Mouse (Mus musculus) midbrain, embryonic 14.5 days (tissue): ENCODE measurements at regions not wholly inside any gene's neighbourhood (a gene's known extent, or its start where the extent isn't known, plus 50 kb on each side); places are given as distances from the start of the nearest gene placed in this dataset.

Experiments used
- ATAC-seq: fragments of 200-750 bp; cut with Nextera tagmentation; 2 replicates; pipeline ENCODE4 v1.8.0; 2017; ENCODE audit warnings: moderate number of reproducible peaks, moderate library complexity; ENCODE audit not compliant: low FRiP score, low TSS enrichment
- DNase-seq: peaks from one replicate; pipeline ENCODE4 v3.0.0-alpha.2; 2015
- H3K27ac ChIP-seq: fragments of 300-500 bp; sonication (generic); replicated peaks from 2 replicates; pipeline ENCODE4 v1.5.1; 2014; ENCODE audit warnings: mild to moderate bottlenecking, low read depth, low read length, moderate library complexity
- H3K27me3 ChIP-seq: fragments of 300-500 bp; sonication (generic); 2 replicates; pipeline ENCODE4 v1.6.1; 2014; ENCODE audit warnings: low read length, control low read depth, mixed read lengths; ENCODE audit not compliant: control insufficient read depth, insufficient read depth
- H3K36me3 ChIP-seq: fragments of 300-500 bp; sonication (generic); 2 replicates; pipeline ENCODE4 v1.6.1; 2014; ENCODE audit warnings: low read length, control low read depth; ENCODE audit not compliant: control insufficient read depth, insufficient read depth
- H3K4me1 ChIP-seq: fragments of 300-500 bp; sonication (generic); 2 replicates; pipeline ENCODE4 v1.6.1; 2014; ENCODE audit warnings: mild to moderate bottlenecking, antibody characterized with exemption, low read length, control low read depth; ENCODE audit not compliant: control insufficient read depth, insufficient read depth
- H3K4me2 ChIP-seq: fragments of 300-500 bp; sonication (generic); 2 replicates; pipeline ENCODE4 v1.6.1; 2014; ENCODE audit warnings: mild to moderate bottlenecking, low read length, moderate library complexity
- H3K4me3 ChIP-seq: fragments of 300-500 bp; sonication (generic); replicated peaks from 2 replicates; pipeline ENCODE4 v1.5.1; 2014; ENCODE audit warnings: low read depth, low read length
- H3K9ac ChIP-seq: fragments of 300-500 bp; sonication (generic); replicated peaks from 2 replicates; pipeline ENCODE4 v1.6.1; 2014; ENCODE audit warnings: mild to moderate bottlenecking, low read length, moderate library complexity
- H3K9me3 ChIP-seq: fragments of 300-500 bp; sonication (generic); 2 replicates; pipeline ENCODE4 v1.6.1; 2016; ENCODE audit warnings: low read length, control low read depth, mixed read lengths; ENCODE audit not compliant: control insufficient read depth
- WGBS: fragments of 180-500 bp; shearing (Covaris S2); extraction: QIAGEN DNeasy Blood & Tissue Kit; methylation state at CpG from one replicate; pipeline ENCODE4 v1.1.7; 2014; 5-methylcytosine and 5-hydroxymethylcytosine counted together

GRCm38 (mm10) chrX:159116210-159116609 lies 93.9 kb upstream of the Rps6ka3 start:
- DNase-seq = no peak

DNA sequence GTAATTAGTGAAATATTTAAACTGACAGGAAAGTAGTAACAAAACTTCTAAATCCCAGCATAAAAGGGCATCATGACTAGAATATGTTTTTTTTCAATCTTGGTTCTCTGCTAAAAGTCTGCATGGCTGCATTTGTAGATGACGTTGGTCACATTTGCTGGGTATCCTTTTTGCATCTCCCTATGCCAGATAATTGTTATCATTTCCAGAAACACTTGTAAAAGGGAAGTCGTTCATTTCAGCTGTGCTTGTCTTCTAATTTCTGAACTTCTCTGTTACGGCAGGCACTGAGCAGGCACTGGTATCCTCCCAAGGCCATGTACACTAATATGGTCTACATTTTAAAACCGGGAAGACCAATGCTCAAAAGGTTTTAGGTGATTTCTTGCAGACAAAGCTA lies 69.6 kb upstream of the Rps6ka3 start:
- Histone ChIP-seq H3K27me3 (no peaks in the 10 kb centered on the region), H3K4me1 (no peaks in the 10 kb centered on the region), H3K27ac (no peak overlapping the region), H3K4me2 (no peak overlapping the region), H3K4me3 (no peak overlapping the region), H3K9me3 (no peaks in the 10 kb centered on the region), H3K9ac (no peak overlapping the region), H3K36me3 (no peaks in the 10 kb centered on the region)
- 88% methylated on average over 4 of the region's 4 CpGs for WGBS
- DNase-seq = no peak
- ATAC-seq = no peak

More at GRCm38 (mm10) chrX:159116210-159116609, 93.9 kb upstream of the Rps6ka3 start:
- no peak overlapping the region for H3K4me3 ChIP-seq
- no peaks in the 10 kb centered on the region for H3K9me3 ChIP-seq
- no peak overlapping the region for H3K9ac ChIP-seq
- no peak for ATAC-seq
- no peak overlapping the region for H3K27ac ChIP-seq
- no peaks in the 10 kb centered on the region for H3K4me1 ChIP-seq
- no peaks in the 10 kb centered on the region for H3K36me3 ChIP-seq
- no peak overlapping the region for H3K4me2 ChIP-seq
- no peaks in the 10 kb centered on the region for H3K27me3 ChIP-seq

- Histone ChIP-seq H3K27ac (no peak overlapping the region), H3K9ac (no peak overlapping the region), H3K4me3 (no peak overlapping the region), H3K36me3 (no peaks in the 10 kb centered on the region), H3K27me3 (no peaks in the 10 kb centered on the region), H3K9me3 (no peaks in the 10 kb centered on the region), H3K4me2 (no peak overlapping the region), H3K4me1 (no peaks in the 10 kb centered on the region)
- ATAC-seq (no peak), DNase-seq (no peak)
- 88% methylated on average over 4 of the region's 4 CpGs for WGBS
Measured at GRCm38 (mm10) chrX:159143278-159143677, 66.8 kb upstream of the Rps6ka3 start.

- H3K27me3 ChIP-seq = no peaks in the 10 kb centered on the region
- no peak overlapping the region for H3K27ac ChIP-seq
- H3K4me1 ChIP-seq = no peaks in the 10 kb centered on the region
- H3K36me3 ChIP-seq = no peaks in the 10 kb centered on the region
- H3K9ac ChIP-seq = no peak overlapping the region
- ATAC-seq (no peak), DNase-seq (no peak)
- H3K4me2 ChIP-seq = no peak overlapping the region
- no peak overlapping the region for H3K4me3 ChIP-seq
- WGBS = 81% methylated on average over 3 of the region's 3 CpGs
- no peaks in the 10 kb centered on the region for H3K9me3 ChIP-seq
Measured at GRCm38 (mm10) chrX:159144674-159145073, 65.4 kb upstream of the Rps6ka3 start.

- Histone ChIP-seq H3K4me1 (no peaks in the 10 kb centered on the region), H3K9ac (no peak overlapping the region), H3K27me3 (no peaks in the 10 kb centered on the region), H3K36me3 (no peaks in the 10 kb centered on the region), H3K9me3 (no peaks in the 10 kb centered on the region), H3K4me3 (no peak overlapping the region), H3K4me2 (no peak overlapping the region), H3K27ac (no peak overlapping the region)
- DNase-seq (no peak), ATAC-seq (no peak)
- WGBS = 69% methylated on average over 4 of the region's 4 CpGs
Measured at GRCm38 (mm10) chrX:159145212-159145611, 64.9 kb upstream of the Rps6ka3 start.

DNA sequence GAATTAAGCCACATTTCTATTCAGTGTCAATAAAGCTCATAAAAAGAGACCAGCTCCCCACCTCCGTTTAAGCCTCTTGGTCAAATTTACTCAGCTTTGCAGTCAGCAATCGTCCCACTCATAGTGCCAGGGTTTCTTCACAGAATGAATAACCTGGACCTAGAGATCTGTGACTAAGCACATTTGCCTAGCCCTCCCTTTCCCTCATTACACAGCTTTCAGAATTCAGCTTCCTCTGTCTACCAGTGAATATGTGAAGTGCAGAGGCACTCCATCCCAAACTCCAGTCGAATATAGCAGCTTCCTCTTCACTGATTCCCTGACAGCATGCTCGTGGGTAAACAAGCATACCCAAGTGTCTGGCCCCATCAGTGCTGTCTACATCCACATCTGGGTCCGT lies 54.3 kb upstream of the Rps6ka3 start:
- Histone ChIP-seq H3K9me3 (no peaks in the 10 kb centered on the region), H3K27ac (no peak overlapping the region), H3K4me1 (no peaks in the 10 kb centered on the region), H3K27me3 (no peaks in the 10 kb centered on the region), H3K4me2 (no peak overlapping the region), H3K36me3 (no peaks in the 10 kb centered on the region), H3K4me3 (no peak overlapping the region), H3K9ac (no peak overlapping the region)
- ATAC-seq (no peak), DNase-seq (no peak)
- 62% methylated on average over 5 of the region's 5 CpGs for WGBS

DNA sequence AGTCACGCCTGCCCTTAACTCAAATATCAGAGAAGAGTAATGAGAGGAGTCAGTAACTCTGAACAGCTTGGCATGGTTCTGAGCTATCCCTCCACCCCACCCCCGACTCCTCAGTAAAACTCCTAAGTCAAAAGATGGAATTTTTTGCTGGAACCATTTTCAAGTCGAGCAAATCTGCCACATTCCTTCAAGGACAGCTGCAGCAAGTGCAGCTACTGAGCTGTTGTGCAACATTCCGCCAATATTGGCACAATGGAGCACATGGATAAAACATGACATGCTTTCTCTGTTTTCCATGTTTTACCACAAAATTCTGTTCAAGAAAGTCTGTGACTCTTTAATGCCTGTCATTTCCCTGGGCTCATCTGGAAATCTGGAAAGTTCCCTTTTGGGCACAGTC lies 53.1 kb upstream of the Rps6ka3 start:
- Histone ChIP-seq H3K9me3 (no peaks in the 10 kb centered on the region), H3K27ac (no peak overlapping the region), H3K4me2 (no peak overlapping the region), H3K27me3 (no peaks in the 10 kb centered on the region), H3K9ac (no peak overlapping the region), H3K36me3 (no peaks in the 10 kb centered on the region), H3K4me3 (no peak overlapping the region), H3K4me1 (no peaks in the 10 kb centered on the region)
- no peak for ATAC-seq
- no peak for DNase-seq
- WGBS = 63% methylated on average over 4 of the region's 4 CpGs

GRCm38 (mm10) chrX:159159727-159160126 lies 50.4 kb upstream of the Rps6ka3 start:
- H3K4me3 ChIP-seq = no peak overlapping the region
- no peak overlapping the region for H3K9ac ChIP-seq
- 87% methylated on average over 2 of the region's 2 CpGs for WGBS
- H3K9me3 ChIP-seq = no peaks in the 10 kb centered on the region
- ATAC-seq (no peak), DNase-seq (no peak)
- H3K4me1 ChIP-seq = no peaks in the 10 kb centered on the region
- no peaks in the 10 kb centered on the region for H3K36me3 ChIP-seq
- no peak overlapping the region for H3K27ac ChIP-seq
- H3K27me3 ChIP-seq = no peaks in the 10 kb centered on the region
- no peak overlapping the region for H3K4me2 ChIP-seq
